15 mouse cellular contexts compared by ENCODE assay signal in genomic region chr16:44109002-44109401, GRCm38 (mm10). TPM values are rescaled to one million over a fixed set of nuclear protein-coding genes. Genes with fewer than 3 reads are reported as not detected.
A peak's percentile ranks its signal among the peaks of the same experiment; 100 is the strongest.
DNase-seq lines count a peak whose midpoint lies in the region; ATAC-seq lines count a peak whose summit lies in the region.
"Had no signal": no experiment of that assay in that cellular context is flagged by ENCODE, and none has a peak within 500 bp of the region (broad histone marks: within the 10 kb centered on the region; RNA-seq: fewer than 3 reads in every experiment).

No protein-coding gene starts in this region.

- H3K27me3 ChIP-seq in limb, embryonic 13.5 days: no peaks in the 10 kb centered on the region
- no peaks in the 10 kb centered on the region for H3K27me3 ChIP-seq in limb, embryonic 10.5 days (ENCODE audit: low read depth, poor library complexity, severe bottlenecking)
- H3K27me3 ChIP-seq in stomach, embryonic 16.5 days (ENCODE audit: control insufficient read depth, insufficient read depth, low read length): no peaks in the 10 kb centered on the region
- H3K27me3 ChIP-seq: forebrain, embryonic 15.5 days; hindbrain, embryonic 13.5 days; kidney, embryonic 15.5 days; midbrain, embryonic 12.5 days had no signal

- no peaks in the 10 kb centered on the region for H3K9me3 ChIP-seq in limb, embryonic 13.5 days
- no peaks in the 10 kb centered on the region for H3K9me3 ChIP-seq in limb, embryonic 10.5 days (replicated peaks)
- no peaks in the 10 kb centered on the region for H3K9me3 ChIP-seq in stomach, embryonic 16.5 days (replicated peaks; ENCODE audit: control insufficient read depth, low read length)
- H3K9me3 ChIP-seq: forebrain, embryonic 15.5 days; hindbrain, embryonic 13.5 days; kidney, embryonic 15.5 days; midbrain, embryonic 12.5 days had no signal

- 0 out of 2 replicates have a peak, but pooled peaks have one; percentile 32 for ATAC-seq in limb, embryonic 13.5 days (ENCODE audit: low FRiP score, low read depth)
- peak; percentile 64; the same call in 1 of the 2 replicates for ATAC-seq in stomach, embryonic 16.5 days (ENCODE audit: insufficient read depth, low FRiP score)
- ATAC-seq: forebrain, embryonic 15.5 days had no signal

- intact Hi-C loops in heart, postnatal 36 days (cut with DNase I): no loop called here

- H3K36me3 ChIP-seq in limb, embryonic 13.5 days: peaks cover 61% of the 10 kb centered on the region
- peaks cover 60% of the 10 kb centered on the region for H3K36me3 ChIP-seq in limb, embryonic 10.5 days
- peaks cover 15% of the 10 kb centered on the region; the same call in 1 of the 2 replicates for H3K36me3 ChIP-seq in stomach, embryonic 16.5 days (ENCODE audit: control insufficient read depth, insufficient read depth, low read length)

- H3K4me2 ChIP-seq in limb, embryonic 13.5 days (replicated peaks): no peak overlapping the region
- H3K4me2 ChIP-seq in stomach, embryonic 16.5 days (ENCODE audit: low read depth, low read length): no peak overlapping the region
- H3K4me2 ChIP-seq: forebrain, embryonic 15.5 days; hindbrain, embryonic 13.5 days; kidney, embryonic 15.5 days; midbrain, embryonic 12.5 days had no signal

- H3K4me3 ChIP-seq in limb, embryonic 13.5 days: no peak overlapping the region
- H3K4me3 ChIP-seq in limb, embryonic 10.5 days: no peak overlapping the region
- no peak overlapping the region for H3K4me3 ChIP-seq in stomach, embryonic 16.5 days (replicated peaks; ENCODE audit: low read length)
- H3K4me3 ChIP-seq: forebrain, embryonic 15.5 days; hindbrain, embryonic 13.5 days; kidney, embryonic 15.5 days; midbrain, embryonic 12.5 days had no signal

- WGBS in limb, embryonic 13.5 days: 81% methylated on average over 4 of the region's 4 CpGs
- WGBS in limb, embryonic 10.5 days: 92% methylated on average over 4 of the region's 4 CpGs
- 51% methylated on average over 4 of the region's 4 CpGs for WGBS in stomach, embryonic 16.5 days

- no peaks in the 10 kb centered on the region for H3K4me1 ChIP-seq in limb, embryonic 13.5 days
- H3K4me1 ChIP-seq in limb, embryonic 10.5 days: no peaks in the 10 kb centered on the region
- peaks cover 3% of the 10 kb centered on the region; the same call in 1 of the 2 replicates for H3K4me1 ChIP-seq in stomach, embryonic 16.5 days (ENCODE audit: control insufficient read depth, insufficient read depth, low read length)
- H3K4me1 ChIP-seq: forebrain, embryonic 15.5 days; hindbrain, embryonic 13.5 days; kidney, embryonic 15.5 days; midbrain, embryonic 12.5 days had no signal

- H3K27ac ChIP-seq in limb, embryonic 13.5 days: no peak overlapping the region
- H3K27ac ChIP-seq in limb, embryonic 10.5 days: no peak overlapping the region
- H3K27ac ChIP-seq in stomach, embryonic 16.5 days (ENCODE audit: low read length): peak overlapping the region; percentile 60
- H3K27ac ChIP-seq: forebrain, embryonic 15.5 days; hindbrain, embryonic 13.5 days; kidney, embryonic 15.5 days; liver, embryonic 14.5 days; midbrain, embryonic 12.5 days had no signal

- peak; percentile 81 for DNase-seq in heart, adult 11 months
- DNase-seq in heart, postnatal 36 days: no peak
- DNase-seq in limb, embryonic 10.5 days (ENCODE audit: low spot score): no peak
- peak; percentile 44 to 63 for DNase-seq in layer of hippocampus, adult 8-10 months (ENCODE audit: low spot score in 2 of 2)
- no peak for DNase-seq in ovary, postnatal 36 days (ENCODE audit: low spot score)
- DNase-seq in retina, embryonic 14.5 days (ENCODE audit: low spot score): no peak
- DNase-seq: lung, postnatal 36 days; thymus, postnatal 14 days had no signal

- no peak overlapping the region for H3K9ac ChIP-seq in limb, embryonic 13.5 days
- H3K9ac ChIP-seq in stomach, embryonic 16.5 days (ENCODE audit: low read length): no peak overlapping the region
- H3K9ac ChIP-seq: forebrain, embryonic 15.5 days; hindbrain, embryonic 13.5 days; kidney, embryonic 15.5 days; liver, embryonic 14.5 days; midbrain, embryonic 12.5 days had no signal

RNA-seq across cellular contexts. Expression of gene Atp6v1a, which starts 30.5 kb away (rescaled TPM):
- total RNA-seq in heart, postnatal 36 days (2021): 10 to 100 TPM; 27.5 to 27.6 TPM
- polyA plus RNA-seq in limb, embryonic 13.5 days (2015; fragmentation: Nextera tagmentation; extraction: Ambion mirVana): 44.2 and 46.2 TPM in 2 replicates
- 32.6 and 34.4 TPM in 2 replicates for polyA plus RNA-seq in limb, embryonic 10.5 days (2016; fragmentation: Nextera tagmentation; extraction: Ambion mirVana)
- total RNA-seq in layer of hippocampus, adult 8-10 months (2022): 100 to 1,000 TPM; 529 to 603 (median 565) TPM
- polyA plus RNA-seq in stomach, embryonic 16.5 days (2015; fragmentation: Nextera tagmentation; extraction: Ambion mirVana): 67.7 and 82.7 TPM in 2 replicates

RNA-seq across cellular contexts. Expression of gene Naa50, which starts 30.6 kb away (rescaled TPM):
- 10 to 100 TPM; 53.8 to 59.1 TPM for total RNA-seq in heart, postnatal 36 days (2021)
- 116 and 122 TPM in 2 replicates for polyA plus RNA-seq in limb, embryonic 13.5 days (2015; fragmentation: Nextera tagmentation; extraction: Ambion mirVana)
- polyA plus RNA-seq in limb, embryonic 10.5 days (2016; fragmentation: Nextera tagmentation; extraction: Ambion mirVana): 138 and 141 TPM in 2 replicates
- 10 to 100 TPM; 59.0 to 71.1 (median 64.7) TPM for total RNA-seq in layer of hippocampus, adult 8-10 months (2022)
- polyA plus RNA-seq in stomach, embryonic 16.5 days (2015; fragmentation: Nextera tagmentation; extraction: Ambion mirVana): 87.4 and 107 TPM in 2 replicates

RNA-seq across cellular contexts. Expression of gene Gramd1c, which starts 45.9 kb away (rescaled TPM):
- under 1 TPM; 0.70 to 0.78 TPM for total RNA-seq in heart, postnatal 36 days (2021)
- 6.6 and 7.0 TPM in 2 replicates for polyA plus RNA-seq in limb, embryonic 13.5 days (2015; fragmentation: Nextera tagmentation; extraction: Ambion mirVana)
- polyA plus RNA-seq in limb, embryonic 10.5 days (2016; fragmentation: Nextera tagmentation; extraction: Ambion mirVana): 3.4 and 6.3 TPM in 2 replicates
- 1 to 10 TPM; 3.6 to 8.0 (median 5.4) TPM for total RNA-seq in layer of hippocampus, adult 8-10 months (2022)
- polyA plus RNA-seq in stomach, embryonic 16.5 days (2015; fragmentation: Nextera tagmentation; extraction: Ambion mirVana): 6.8 and 9.2 TPM in 2 replicates

Comparison
In these comparisons a context has a peak if more than half of its experiments do, and no peak if none do; other contexts are left out.
1. DNase-seq: peak in heart, adult 11 months (single experiment) and layer of hippocampus, adult 8-10 months (2 of 2); none in heart, postnatal 36 days (0 of 2), limb, embryonic 10.5 days (single experiment), ovary, postnatal 36 days (single experiment) and retina, embryonic 14.5 days (single experiment).